Mouse (Mus musculus) heart, embryonic 12.5 days (tissue): ENCODE measurements at regions not wholly inside any gene's neighbourhood (a gene's known extent, or its start where the extent isn't known, plus 50 kb on each side); places are given as distances from the start of the nearest gene placed in this dataset.

ENCODE experiments used
- ATAC-seq: fragments of 200-750 bp; cut with Nextera tagmentation; 2 replicates; pipeline ENCODE4 v1.8.0; 2017; ENCODE audit warnings: moderate TSS enrichment, moderate library complexity; ENCODE audit not compliant: insufficient number of reproducible peaks, low FRiP score
- H3K27ac ChIP-seq: fragments of 300-500 bp; sonication (generic); 2 replicates; pipeline ENCODE4 v1.5.1; 2016; ENCODE audit warnings: mild to moderate bottlenecking, moderate library complexity; ENCODE audit not compliant: poor library complexity, severe bottlenecking
- H3K27me3 ChIP-seq: fragments of 300-500 bp; sonication (generic); replicated peaks from 2 replicates; pipeline ENCODE4 v1.6.1; 2016; ENCODE audit warnings: mild to moderate bottlenecking, moderate library complexity
- H3K36me3 ChIP-seq: fragments of 300-500 bp; sonication (generic); 2 replicates; pipeline ENCODE4 v1.6.1; 2016; ENCODE audit warnings: mild to moderate bottlenecking, moderate library complexity
- H3K4me1 ChIP-seq: fragments of 300-500 bp; sonication (generic); replicated peaks from 2 replicates; pipeline ENCODE4 v1.6.1; 2016; ENCODE audit warnings: mild to moderate bottlenecking
- H3K4me2 ChIP-seq: fragments of 300-500 bp; sonication (generic); 2 replicates; pipeline ENCODE4 v1.6.1; 2016; ENCODE audit warnings: mild to moderate bottlenecking, moderate library complexity
- H3K4me3 ChIP-seq: fragments of 300-500 bp; sonication (generic); 2 replicates; pipeline ENCODE4 v1.5.1; 2016; ENCODE audit warnings: mild to moderate bottlenecking
- H3K9ac ChIP-seq: fragments of 300-500 bp; sonication (generic); 2 replicates; pipeline ENCODE4 v1.6.1; 2016; ENCODE audit warnings: mild to moderate bottlenecking, moderate library complexity
- H3K9me3 ChIP-seq: fragments of 300-500 bp; sonication (generic); replicated peaks from 2 replicates; pipeline ENCODE4 v1.6.1; 2016; ENCODE audit warnings: mild to moderate bottlenecking, moderate library complexity
- WGBS: fragments of 180-500 bp; shearing (Covaris S2); methylation state at CpG from one replicate; pipeline ENCODE4 v1.1.7; 2016; 5-methylcytosine and 5-hydroxymethylcytosine counted together

- ATAC-seq = no peak
- Histone ChIP-seq H3K27me3 (no peaks in the 10 kb centered on the region), H3K9me3 (no peaks in the 10 kb centered on the region), H3K4me3 (no peak overlapping the region), H3K36me3 (no peaks in the 10 kb centered on the region), H3K4me2 (no peak overlapping the region), H3K9ac (no peak overlapping the region), H3K4me1 (no peaks in the 10 kb centered on the region), H3K27ac (no peak overlapping the region)
- 81% methylated on average over 2 of the region's 2 CpGs for WGBS
Observed at GRCm38 (mm10) chr13:102380667-102381066, 312.7 kb upstream of the Cd180 start.

GRCm38 (mm10) chr13:102391911-102392310 lies 301.4 kb upstream of the Cd180 start:
- no peak overlapping the region for H3K4me3 ChIP-seq
- H3K27ac ChIP-seq = no peak overlapping the region; the same call in 1 of the 2 replicates
- WGBS = 58% methylated on average over 2 of the region's 2 CpGs
- no peaks in the 10 kb centered on the region for H3K9me3 ChIP-seq
- H3K27me3 ChIP-seq = no peaks in the 10 kb centered on the region
- no peak overlapping the region for H3K9ac ChIP-seq
- no peak overlapping the region for H3K4me2 ChIP-seq
- ATAC-seq = no peak
- H3K36me3 ChIP-seq = no peaks in the 10 kb centered on the region
- peaks cover 10% of the 10 kb centered on the region; the same call in 1 of the 2 replicates for H3K4me1 ChIP-seq

DNA sequence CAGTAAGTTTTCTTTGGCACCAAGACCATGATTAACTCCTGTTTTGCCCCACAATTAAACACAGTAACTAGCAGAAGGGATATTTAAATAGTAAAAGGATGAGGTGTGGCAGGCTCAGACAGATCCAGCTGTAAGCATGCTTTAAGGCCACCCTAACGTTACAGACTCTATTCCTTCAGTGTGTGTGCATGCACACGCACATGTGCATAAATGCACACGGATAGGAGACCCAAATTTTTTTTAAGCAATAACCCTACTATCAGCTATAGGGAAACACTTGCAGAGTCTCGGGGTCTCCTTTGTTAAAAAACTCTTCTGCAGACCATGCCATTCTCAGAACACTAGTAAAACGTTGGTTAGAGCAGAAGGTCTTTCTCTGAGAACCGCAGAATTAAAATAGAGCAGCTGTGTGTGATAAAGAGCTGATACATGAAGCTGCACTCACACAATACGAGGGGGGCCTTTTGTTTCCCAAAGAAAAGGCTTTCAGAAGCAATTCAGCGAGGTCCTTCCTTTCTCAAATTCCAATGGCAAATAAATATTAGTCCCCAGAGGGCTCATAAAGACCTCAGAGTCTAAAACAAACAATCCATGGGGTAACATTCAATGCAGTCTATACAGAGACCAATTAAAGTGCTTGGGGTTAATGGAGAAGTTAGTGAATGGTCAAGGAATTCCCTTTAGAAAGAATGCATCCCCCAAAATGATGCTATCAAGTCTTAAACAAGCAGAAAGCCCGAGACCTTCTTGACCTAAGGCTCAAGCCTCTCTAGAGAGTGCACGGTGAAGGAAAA lies 300.3 kb upstream of the Cd180 start:
- Histone ChIP-seq H3K9me3 (no peaks in the 10 kb centered on the region), H3K27me3 (no peaks in the 10 kb centered on the region), H3K4me1 (peaks cover 10% of the 10 kb centered on the region; the same call in 1 of the 2 replicates), H3K4me2 (no peak overlapping the region), H3K9ac (no peak overlapping the region), H3K4me3 (no peak overlapping the region), H3K27ac (peak overlapping the region; percentile 11; the same call in 1 of the 2 replicates), H3K36me3 (no peaks in the 10 kb centered on the region)
- ATAC-seq = no peak
- 58% methylated on average over 10 of the region's 10 CpGs for WGBS

GRCm38 (mm10) chr13:102393662-102393970 lies 299.7 kb upstream of the Cd180 start:
- ATAC-seq = no peak
- Histone ChIP-seq H3K27ac (no peak overlapping the region), H3K27me3 (no peaks in the 10 kb centered on the region), H3K4me2 (no peak overlapping the region), H3K4me1 (peaks cover 10% of the 10 kb centered on the region; the same call in 1 of the 2 replicates), H3K36me3 (no peaks in the 10 kb centered on the region), H3K9ac (no peak overlapping the region), H3K9me3 (no peaks in the 10 kb centered on the region), H3K4me3 (no peak overlapping the region)
- WGBS = 82% methylated on average over 2 of the region's 2 CpGs

GRCm38 (mm10) chr13:102394057-102394456 lies 299.3 kb upstream of the Cd180 start:
- no peaks in the 10 kb centered on the region for H3K9me3 ChIP-seq
- H3K27me3 ChIP-seq = no peaks in the 10 kb centered on the region
- no peak for ATAC-seq
- H3K4me2 ChIP-seq = no peak overlapping the region
- H3K36me3 ChIP-seq = no peaks in the 10 kb centered on the region
- H3K27ac ChIP-seq = no peak overlapping the region
- H3K4me1 ChIP-seq = peaks cover 10% of the 10 kb centered on the region; the same call in 1 of the 2 replicates
- no peak overlapping the region for H3K9ac ChIP-seq
- 82% methylated on average over 3 of the region's 3 CpGs for WGBS
- H3K4me3 ChIP-seq = no peak overlapping the region

- no peaks in the 10 kb centered on the region for H3K9me3 ChIP-seq
- no peak for ATAC-seq
- H3K4me3 ChIP-seq = no peak overlapping the region
- no peak overlapping the region for H3K4me2 ChIP-seq
- 87% methylated on average over 4 of the region's 4 CpGs for WGBS
- peaks cover 4% of the 10 kb centered on the region; the same call in 1 of the 2 replicates for H3K4me1 ChIP-seq
- H3K9ac ChIP-seq = no peak overlapping the region
- no peaks in the 10 kb centered on the region for H3K36me3 ChIP-seq
- no peaks in the 10 kb centered on the region for H3K27me3 ChIP-seq
- H3K27ac ChIP-seq = no peak overlapping the region
Observed at GRCm38 (mm10) chr13:102397411-102397810, 295.9 kb upstream of the Cd180 start.

- WGBS = 82% methylated on average over 4 of the region's 4 CpGs
- H3K4me1 ChIP-seq = no peaks in the 10 kb centered on the region
- no peak for ATAC-seq
- no peaks in the 10 kb centered on the region for H3K36me3 ChIP-seq
- H3K4me2 ChIP-seq = no peak overlapping the region
- H3K27ac ChIP-seq = no peak overlapping the region
- no peak overlapping the region for H3K4me3 ChIP-seq
- no peak overlapping the region for H3K9ac ChIP-seq
- H3K9me3 ChIP-seq = no peaks in the 10 kb centered on the region
- no peaks in the 10 kb centered on the region for H3K27me3 ChIP-seq
Observed at GRCm38 (mm10) chr13:102411840-102412239, 281.5 kb upstream of the Cd180 start.

DNA sequence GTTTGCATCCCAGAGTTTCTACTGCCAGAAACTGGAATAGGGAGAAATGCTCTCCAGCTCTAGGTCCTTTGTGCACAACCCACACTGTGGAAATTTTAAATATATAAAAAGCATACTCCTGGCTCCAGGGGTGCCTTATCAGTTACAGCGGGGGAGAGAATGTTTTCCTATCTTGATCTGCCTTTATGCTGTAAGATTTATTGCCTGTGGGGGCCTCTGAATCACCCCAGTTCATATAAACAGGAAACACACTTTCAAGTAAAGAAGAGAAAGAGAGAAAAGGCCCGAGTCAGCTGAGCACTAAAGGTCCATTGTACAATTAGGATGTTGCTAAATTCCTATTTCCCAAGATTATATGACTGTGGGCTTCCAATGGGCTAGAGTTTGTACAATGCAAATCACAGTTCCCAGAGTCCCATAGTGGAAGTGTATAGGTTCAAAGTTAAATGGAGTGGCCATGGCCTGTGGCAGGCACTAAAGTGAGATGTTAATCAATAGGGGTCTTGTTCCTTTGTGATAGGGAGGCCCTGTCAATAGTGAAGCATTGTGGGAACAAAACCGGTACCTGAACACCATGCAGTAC lies 258.9 kb upstream of the Cd180 start:
- Histone ChIP-seq H3K27me3 (no peaks in the 10 kb centered on the region), H3K27ac (no peak overlapping the region), H3K4me1 (no peaks in the 10 kb centered on the region), H3K36me3 (no peaks in the 10 kb centered on the region), H3K9ac (no peak overlapping the region), H3K4me2 (no peak overlapping the region), H3K9me3 (no peaks in the 10 kb centered on the region), H3K4me3 (no peak overlapping the region)
- ATAC-seq = no peak
- WGBS = 51% methylated on average over 3 of the region's 3 CpGs

DNA sequence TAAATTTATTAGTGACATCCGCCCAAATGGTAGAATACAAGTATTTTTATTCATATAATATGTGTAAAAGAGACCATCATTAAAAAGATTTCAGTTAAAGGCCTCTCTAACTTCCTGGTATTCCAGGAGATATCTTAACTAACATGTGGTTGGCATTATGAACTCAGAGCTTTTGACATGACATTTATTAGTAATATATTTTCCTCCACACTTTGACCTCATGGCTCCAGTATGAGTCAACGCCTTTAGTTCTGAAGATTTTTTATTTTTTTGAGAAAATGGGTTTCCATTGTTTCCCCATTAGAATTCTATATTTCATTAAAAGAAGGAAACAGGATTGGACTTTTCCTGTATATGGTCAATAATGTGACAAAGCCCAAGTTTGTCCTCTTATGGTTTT lies 250.7 kb upstream of the Cd180 start:
- no peak overlapping the region for H3K4me2 ChIP-seq
- no peaks in the 10 kb centered on the region for H3K4me1 ChIP-seq
- no peaks in the 10 kb centered on the region for H3K27me3 ChIP-seq
- H3K9ac ChIP-seq = no peak overlapping the region
- H3K36me3 ChIP-seq = no peaks in the 10 kb centered on the region
- H3K27ac ChIP-seq = no peak overlapping the region
- no peak for ATAC-seq
- no peak overlapping the region for H3K4me3 ChIP-seq
- no peaks in the 10 kb centered on the region for H3K9me3 ChIP-seq
- 75% methylated on average over 2 of the region's 2 CpGs for WGBS

- Histone ChIP-seq H3K9ac (no peak overlapping the region), H3K4me2 (no peak overlapping the region), H3K4me1 (no peaks in the 10 kb centered on the region), H3K9me3 (no peaks in the 10 kb centered on the region), H3K27ac (no peak overlapping the region), H3K27me3 (no peaks in the 10 kb centered on the region), H3K36me3 (no peaks in the 10 kb centered on the region), H3K4me3 (no peak overlapping the region)
- 77% methylated on average over 5 of the region's 5 CpGs for WGBS
- ATAC-seq = no peak
Observed at GRCm38 (mm10) chr13:102447310-102447709, 246.0 kb upstream of the Cd180 start.

DNA sequence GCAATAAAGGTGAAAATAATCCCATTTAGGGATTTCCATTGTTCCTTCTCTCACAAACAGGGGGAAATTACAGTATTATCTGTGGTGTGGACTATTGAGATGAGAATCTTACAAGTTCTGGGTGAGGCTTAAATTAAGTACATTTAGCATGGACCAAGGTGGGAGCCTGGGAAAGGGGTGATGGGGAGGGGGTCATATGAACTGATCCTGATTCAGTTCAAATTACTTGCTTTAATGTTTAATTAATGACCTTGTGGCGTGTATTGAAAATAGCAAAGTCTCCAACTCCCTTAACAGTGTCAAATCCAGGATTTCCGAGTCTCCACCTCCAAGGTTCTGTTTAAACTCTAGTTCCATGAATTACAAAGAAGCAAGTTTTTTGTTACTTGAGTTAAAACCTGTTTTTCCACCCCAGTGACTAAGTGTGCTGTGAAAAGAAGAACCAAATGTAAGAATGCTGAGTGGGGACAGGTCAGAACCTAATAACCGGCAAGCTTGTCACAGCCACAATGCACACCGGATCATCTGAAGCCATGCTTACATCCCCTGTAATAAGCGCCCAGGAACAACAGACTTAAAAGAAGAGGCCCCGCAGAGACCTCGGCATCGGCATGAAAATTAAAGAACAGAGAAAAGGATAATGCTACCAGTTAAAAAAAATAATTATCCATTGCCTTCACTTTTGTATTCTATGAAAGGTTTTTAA lies 243.8 kb upstream of the Cd180 start:
- Histone ChIP-seq H3K4me3 (no peak overlapping the region), H3K9me3 (no peaks in the 10 kb centered on the region), H3K4me2 (no peak overlapping the region), H3K27ac (no peak overlapping the region), H3K36me3 (no peaks in the 10 kb centered on the region), H3K27me3 (no peaks in the 10 kb centered on the region), H3K4me1 (no peaks in the 10 kb centered on the region), H3K9ac (no peak overlapping the region)
- no peak for ATAC-seq
- WGBS = 58% methylated on average over 8 of the region's 8 CpGs
